Mouse (Mus musculus) lung, adult 10 weeks (tissue): ENCODE results near the gene Pcgf2. TPM values are rescaled to one million over a fixed set of nuclear protein-coding genes. Genes with fewer than 3 reads are reported as not detected.

ENCODE experiments used
- polyA plus RNA-seq: library from polyadenylated mRNA; stranded (reverse); fragments of 350-450 nt; fragmentation: Illumina TruSeq; extraction: RNeasy Lipid Tissue Mini Kit (QIAGEN cat#74804); gene quantifications from one replicate; pipeline ENCODE4 v1.2.3, GENCODE M21; 2014; ENCODE audit warnings: low read depth, low replicate concordance; ENCODE audit not compliant: insufficient read depth

Gene Pcgf2
- 12.3 TPM for polyA plus RNA-seq

GRCm38 (mm10) chr11:97700003-97700745, at the start of gene Pcgf2:
Gene Pcgf2, minus strand, starts transcription at chr11:97700497.

GRCm38 (mm10) chr11:97744063-97744717, 43.9 kb upstream of the Pcgf2 start, which contains the start of gene Pip4k2b:
Gene Pip4k2b, minus strand, starts transcription at chr11:97744704.

GRCm38 (mm10) chr11:97703039-97703826, 2.9 kb upstream of the Pcgf2 start, which contains the start of gene Psmb3:
Gene Psmb3, plus strand, starts transcription at chr11:97703399.

GRCm38 (mm10) chr11:97685613-97686321, 14.5 kb downstream of the Pcgf2 start, which contains the start of gene Cisd3:
Gene Cisd3, plus strand, starts transcription at chr11:97685826.

GRCm38 (mm10) chr11:97662893-97663527, 37.3 kb downstream of the Pcgf2 start, which contains the start of gene Mllt6:
Gene Mllt6, plus strand, starts transcription at chr11:97663414.

Other genes starting within 250 kb of the Pcgf2 start
- not detected for gene 4933428G20Rik, start 200.2 kb downstream of the Pcgf2 start, polyA plus RNA-seq
- 1.5 TPM for gene Srcin1, start 124.3 kb downstream of the Pcgf2 start, polyA plus RNA-seq
- 3.0 TPM for gene Epop, start 70.8 kb downstream of the Pcgf2 start, polyA plus RNA-seq
- gene Mllt6, start 37.1 kb downstream of the Pcgf2 start, polyA plus RNA-seq = 18.8 TPM
- gene Cisd3, start 14.7 kb downstream of the Pcgf2 start, polyA plus RNA-seq = 46.0 TPM
- 212 TPM for gene Psmb3, start 2.9 kb upstream of the Pcgf2 start, polyA plus RNA-seq
- 8.3 TPM for gene Pip4k2b, start 44.2 kb upstream of the Pcgf2 start, polyA plus RNA-seq
- gene Cwc25, start 66.1 kb upstream of the Pcgf2 start, polyA plus RNA-seq = 7.0 TPM
- not detected for gene 1700001P01Rik, start 75.4 kb upstream of the Pcgf2 start, polyA plus RNA-seq
- 974 TPM for gene Rpl23, start 81.9 kb upstream of the Pcgf2 start, polyA plus RNA-seq
- 63.9 TPM for gene Lasp1, start 98.5 kb upstream of the Pcgf2 start, polyA plus RNA-seq
- gene B230217C12Rik, start 140.3 kb upstream of the Pcgf2 start, polyA plus RNA-seq = 2.6 TPM
- gene Fbxo47, start 183.7 kb upstream of the Pcgf2 start, polyA plus RNA-seq = not detected